Mouse (Mus musculus): Measurements from ENCODE around the gene Ccdc154.
"Not testable (repeated sequence)": the region's sequence is repeated elsewhere in the genome, so short reads cannot be mapped to it uniquely, and the experiment has no call there.

Gene Ccdc154

DNA sequence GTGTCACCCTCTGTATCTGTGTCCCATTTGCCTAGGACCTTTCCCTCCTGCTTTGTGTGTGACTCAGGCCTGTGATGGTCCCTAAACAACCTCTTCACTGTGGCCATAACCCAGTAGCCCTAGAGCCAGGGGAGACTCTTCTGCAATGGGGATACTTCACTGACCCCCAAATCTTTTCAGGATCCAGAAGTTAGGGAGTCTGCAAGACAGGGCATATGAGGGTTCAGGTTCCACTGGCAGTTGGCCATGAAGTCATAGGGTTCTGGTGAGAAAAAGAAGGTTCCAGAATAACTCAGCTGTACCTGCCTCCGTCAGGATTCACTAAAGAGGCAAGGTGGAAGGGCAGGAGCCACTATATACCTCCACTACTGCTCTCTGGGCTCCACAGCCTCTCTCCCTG lies at the start of gene Ccdc154:
Gene Ccdc154, plus strand, starts transcription at position 301 of the 400 bp plus-strand sequence.
- no peak for DNase-seq

DNA sequence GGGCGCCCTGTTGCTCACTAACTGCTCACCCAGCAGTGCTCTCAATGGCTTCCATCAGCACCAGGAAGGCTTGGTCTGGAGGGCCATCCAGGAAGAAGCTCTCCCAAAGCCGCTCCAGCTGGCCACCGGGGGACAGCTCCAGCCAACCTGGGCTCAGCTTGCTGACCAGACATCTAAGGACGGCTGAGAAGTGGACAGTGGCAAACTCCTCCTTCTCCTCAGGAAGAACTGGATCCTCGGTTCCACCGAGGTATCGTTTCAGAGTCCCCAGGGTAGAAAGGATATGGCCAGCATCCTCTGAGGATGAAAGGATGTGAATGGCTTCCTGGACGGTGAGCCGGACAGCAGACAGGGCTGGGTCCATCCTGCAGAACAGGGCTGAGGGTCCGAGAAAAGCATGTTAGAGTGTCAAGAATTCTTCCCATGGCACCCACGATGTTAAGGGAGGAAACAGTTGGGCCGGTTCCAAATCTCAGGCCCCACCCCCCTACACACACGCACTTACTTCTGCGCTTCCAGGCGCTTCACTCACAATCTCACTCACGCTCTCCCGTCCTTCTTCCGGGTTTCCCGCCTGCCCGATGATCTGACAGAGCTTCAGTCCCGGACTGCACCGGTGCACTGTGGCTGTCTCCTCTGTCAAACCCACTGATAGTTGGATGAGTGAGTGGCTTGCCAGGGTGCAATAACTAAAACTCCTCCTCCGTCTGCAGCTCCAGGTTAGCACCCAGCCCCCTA lies 47.2 kb upstream of the Ccdc154 start:
- no peak for DNase-seq

DNA sequence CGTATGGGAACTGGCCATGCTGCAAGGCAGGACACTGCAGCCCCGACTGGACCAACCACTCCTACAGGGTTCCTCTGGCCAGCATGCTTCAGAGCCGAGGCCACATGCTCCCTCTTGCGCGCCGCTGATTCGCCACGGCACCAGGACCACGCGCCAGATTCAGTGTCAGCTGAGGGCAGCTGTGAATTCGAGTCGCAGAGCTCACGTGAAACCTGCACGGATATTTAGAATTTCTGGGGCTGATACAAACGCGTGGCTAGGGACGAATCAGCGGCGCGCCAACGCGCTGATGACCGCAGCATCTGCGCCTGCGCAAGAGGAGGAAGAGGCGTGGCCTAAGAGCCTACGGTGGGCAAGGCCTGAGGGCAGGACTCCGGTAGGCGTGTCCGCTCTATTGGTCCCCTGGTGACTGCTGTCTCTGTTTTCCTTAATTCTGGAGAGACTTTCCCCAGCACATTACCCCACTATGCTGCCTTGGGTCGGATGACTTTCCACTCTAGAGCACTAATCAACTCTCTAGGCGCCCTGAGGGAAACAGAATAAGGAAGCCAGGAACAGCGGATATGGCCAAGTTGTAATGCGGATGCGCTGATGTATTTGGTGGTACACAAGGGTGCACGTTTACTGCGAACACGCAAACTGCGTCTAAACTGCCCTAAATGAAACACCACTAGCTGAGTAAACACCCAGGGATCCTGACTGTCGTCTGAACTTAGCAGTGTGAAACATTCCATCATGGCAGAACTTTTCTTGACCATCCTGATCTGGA lies 46.4 kb upstream of the Ccdc154 start, which contains the start of gene Telo2:
Gene Telo2, minus strand, starts transcription at position 304 of the 769 bp plus-strand sequence.
- peak; percentile 97 for DNase-seq

DNA sequence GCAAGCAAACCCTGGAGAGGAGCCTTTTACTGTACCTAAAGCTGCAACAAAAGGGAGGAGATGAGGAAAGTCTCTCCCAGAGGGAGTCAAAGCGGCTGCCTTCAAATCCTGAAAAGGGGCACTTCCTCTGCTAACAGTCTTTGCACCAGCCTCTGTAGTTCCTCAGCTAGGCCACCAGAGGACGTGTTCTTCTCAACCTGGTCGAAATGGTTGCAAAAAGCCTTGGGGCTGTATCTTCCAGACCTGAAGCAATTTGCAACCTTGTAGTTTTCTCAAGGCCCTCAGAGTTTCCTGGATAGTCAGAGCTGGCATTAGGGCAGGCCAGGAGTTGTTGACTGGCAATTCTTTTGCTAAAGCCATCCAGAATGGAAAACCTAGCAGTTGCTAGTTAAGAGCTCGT lies 45.0 kb upstream of the Ccdc154 start:
- DNase-seq = peak; percentile 59

DNA sequence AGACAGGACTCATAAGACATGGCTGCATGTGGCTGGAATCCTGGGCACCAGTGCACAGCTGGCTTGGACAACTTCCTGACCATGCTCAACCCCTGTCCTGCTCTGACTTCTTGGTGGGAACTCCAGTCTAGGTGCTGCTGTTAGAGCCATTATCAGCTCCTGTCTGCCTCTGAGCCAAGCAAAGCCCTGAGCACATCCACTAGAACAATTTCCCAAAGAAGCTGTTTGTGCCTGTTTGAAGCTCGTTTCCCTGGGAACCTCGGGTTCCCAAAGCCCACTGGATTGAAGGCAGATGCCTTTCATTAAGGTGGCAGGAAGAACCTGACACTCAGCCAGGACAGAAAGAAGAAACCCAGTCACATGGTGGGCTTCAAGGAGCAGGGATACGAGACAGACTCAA lies 41.9 kb upstream of the Ccdc154 start, which contains the start of gene Ptx4:
Gene Ptx4, plus strand, starts transcription at position 355 of the 400 bp plus-strand sequence.
- DNase-seq = no peak

DNA sequence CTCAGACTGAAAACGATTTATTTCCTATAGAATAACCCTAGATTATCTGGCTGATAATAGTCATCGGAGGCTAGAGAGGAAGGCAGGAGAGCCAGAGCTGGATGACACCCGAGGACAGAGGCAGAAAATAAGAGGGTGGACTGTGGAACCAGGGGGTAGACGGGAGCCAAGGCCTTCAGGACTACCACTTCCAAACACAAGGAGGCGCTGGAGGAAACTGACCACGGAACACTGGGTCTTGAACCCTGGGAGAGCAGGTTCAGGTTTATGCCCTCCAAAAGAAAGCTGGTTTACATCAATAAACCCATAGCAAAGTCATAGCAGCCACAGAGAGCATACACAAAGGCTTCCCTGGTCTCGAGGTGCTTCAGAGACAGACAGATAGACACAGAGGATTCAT lies 38.3 kb upstream of the Ccdc154 start:
- DNase-seq = peak; percentile 73

DNA sequence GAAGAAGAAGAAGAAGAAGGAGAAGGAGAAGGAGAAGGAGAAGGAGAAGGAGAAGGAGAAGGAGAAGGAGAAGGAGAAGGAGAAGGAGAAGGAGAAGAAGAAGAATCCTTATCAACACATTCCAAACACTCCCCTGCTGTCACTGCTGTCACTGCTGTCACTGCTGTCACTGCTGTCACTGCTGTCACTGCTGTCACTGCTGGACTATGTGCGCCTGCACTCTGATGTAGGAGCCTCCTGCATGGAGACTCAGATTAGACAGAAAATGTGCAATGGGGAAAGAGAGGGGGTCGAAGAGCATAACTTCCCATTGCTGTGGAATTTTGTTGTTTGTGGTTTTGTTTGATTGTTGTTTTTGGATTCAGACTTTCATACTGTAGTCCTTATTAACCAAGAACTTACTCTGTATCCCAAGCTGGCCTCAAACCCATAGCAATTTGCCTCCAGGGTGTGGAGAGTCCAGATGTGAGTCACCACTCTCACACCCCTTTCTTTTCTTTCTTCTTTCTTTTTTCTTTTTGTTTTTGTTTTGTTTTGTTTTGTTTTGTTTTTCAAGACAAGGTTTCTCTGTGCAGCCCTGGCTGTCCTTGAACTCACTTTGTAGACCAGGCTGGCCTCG lies 36.7 kb upstream of the Ccdc154 start:
- DNase-seq = not testable (repeated sequence)

DNA sequence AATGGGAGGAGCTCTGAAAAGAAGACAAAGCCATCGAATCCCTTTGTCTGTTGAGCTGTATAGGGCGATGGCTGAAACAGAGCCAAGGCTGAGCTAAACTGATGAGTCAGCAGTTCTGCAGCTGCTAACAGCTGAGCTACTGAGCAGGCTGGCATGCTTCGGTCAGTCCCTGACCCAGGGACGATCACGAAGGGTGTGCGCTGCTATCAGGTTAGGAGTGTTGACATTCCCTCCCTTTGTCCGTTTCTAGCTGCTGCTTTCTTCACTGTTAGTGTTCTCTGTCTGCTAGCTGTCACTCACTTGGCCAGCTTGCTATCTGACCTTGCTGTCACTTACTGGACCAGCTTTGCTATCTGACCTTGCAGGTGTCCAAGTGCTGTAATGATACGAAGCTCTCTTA lies 35.2 kb upstream of the Ccdc154 start:
- no peak for DNase-seq

DNA sequence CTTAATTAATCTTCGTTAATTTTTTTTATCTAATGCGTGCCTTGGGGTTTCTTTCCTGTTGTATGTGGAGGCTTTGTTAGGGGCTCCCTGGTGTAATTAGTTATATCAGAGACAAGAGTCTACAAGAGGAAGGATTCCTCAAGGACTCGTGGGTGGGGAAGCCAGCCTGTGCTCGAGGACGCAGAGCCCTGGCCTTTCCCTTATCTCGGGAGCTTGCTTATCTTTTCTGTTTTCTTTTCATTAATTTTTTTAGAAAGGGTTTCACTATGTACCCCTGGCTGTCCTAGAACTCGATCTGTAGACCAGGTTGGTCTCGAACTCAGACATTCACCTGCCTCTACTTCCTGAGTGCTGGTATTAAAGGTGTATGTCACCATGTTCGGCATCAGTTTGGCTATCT lies 34.6 kb upstream of the Ccdc154 start:
- no peak for DNase-seq

DNA sequence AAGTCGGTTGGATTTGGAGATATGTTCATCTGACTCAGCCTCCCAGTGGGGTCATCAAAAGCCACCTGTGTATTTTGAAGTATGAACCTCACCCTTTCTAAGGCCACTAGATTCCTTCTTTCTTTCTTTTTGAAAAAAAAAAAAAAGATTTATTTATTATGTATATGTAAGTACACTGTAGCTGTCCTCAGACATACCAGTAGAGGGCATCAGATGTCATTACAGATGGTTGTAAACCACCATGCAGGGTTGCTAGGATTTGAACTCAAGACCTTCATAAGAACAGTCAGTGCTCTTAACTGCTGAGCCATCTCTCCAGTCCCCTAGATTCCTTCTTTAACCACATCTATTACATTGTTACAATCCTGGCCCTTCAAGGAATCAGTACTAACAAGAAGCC lies 32.2 kb upstream of the Ccdc154 start:
- DNase-seq = no peak

DNA sequence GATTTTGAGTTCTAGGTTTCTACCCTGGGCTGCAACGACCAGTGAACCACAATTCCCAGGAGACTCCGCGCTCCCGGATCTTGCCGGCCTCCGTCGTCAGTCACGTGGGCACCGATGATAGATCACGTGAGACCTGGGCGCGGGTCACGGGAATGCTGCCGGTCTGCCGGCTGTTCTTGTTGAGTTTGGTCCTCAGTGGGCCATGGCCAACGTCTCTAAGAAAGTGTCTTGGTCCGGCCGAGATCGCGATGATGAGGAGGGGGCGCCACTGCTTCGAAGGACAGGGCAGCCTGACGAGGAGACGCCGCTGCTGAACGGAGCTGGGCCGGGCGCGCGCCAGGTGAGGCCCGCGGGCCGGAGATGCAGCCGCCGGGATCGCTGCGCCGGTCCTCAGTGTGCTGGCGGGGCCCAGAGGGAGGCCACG lies 29.0 kb upstream of the Ccdc154 start, which contains the start of gene Clcn7:
Gene Clcn7, plus strand, starts transcription at position 117 of the 424 bp plus-strand sequence.
- DNase-seq = peak; percentile 89

DNA sequence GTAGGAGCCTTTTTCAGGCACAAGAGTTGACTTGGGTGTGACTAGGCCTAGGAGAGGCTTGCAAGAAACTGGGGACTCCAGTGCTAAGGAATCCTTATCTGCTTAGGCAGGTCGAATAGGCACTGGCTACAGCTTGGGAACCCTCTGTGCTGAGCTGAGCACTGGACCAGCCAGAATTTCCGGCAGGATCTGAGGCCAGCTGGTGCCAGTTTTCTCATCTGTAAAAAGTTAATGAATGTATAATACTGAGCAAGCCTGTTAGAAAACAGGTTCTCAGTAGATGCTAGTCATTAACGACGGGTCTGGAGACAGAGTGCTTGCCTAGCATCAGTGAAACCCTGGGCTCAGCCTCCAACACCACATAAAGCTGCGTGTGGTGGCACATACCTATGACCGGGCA lies 26.6 kb upstream of the Ccdc154 start:
- DNase-seq = no peak

DNA sequence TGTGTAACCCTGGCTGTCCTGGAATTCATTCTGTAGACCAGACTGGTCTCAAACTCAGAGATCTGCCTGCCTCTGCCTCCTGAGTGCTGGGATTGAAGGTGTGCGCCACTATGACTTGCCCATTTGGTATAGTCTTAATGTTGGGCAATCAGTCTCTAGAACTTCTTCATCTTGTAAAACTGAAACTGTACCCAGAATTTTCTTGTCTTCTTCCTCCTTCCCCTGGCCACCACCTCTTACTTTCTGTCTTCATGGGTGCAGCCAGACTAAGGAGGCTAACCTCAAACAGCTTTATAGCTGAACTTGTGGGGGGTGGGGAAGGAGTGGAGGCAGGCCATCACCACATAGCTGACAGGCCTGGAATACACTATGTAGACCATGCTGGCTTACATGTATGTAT lies 23.5 kb upstream of the Ccdc154 start:
- no peak for DNase-seq

DNA sequence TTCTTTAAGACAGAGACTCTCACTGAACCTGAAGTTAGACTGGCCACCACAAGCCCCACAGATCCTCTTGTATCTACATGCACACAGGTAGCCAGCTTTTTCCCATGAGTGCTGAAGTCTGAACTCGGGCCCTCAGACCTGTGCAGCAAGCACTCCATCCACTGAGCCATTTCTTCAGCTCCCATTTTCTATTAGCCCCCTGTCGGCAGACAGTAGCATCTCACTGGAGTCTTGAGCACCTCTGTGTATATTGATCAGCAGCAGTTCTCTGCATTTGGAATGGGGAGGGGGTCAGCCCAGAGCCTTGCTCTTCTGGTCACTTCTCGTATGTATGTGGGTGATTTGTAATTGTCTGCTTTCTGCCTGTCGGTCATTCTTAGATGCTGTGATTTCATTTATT lies 22.3 kb upstream of the Ccdc154 start:
- no peak for DNase-seq

DNA sequence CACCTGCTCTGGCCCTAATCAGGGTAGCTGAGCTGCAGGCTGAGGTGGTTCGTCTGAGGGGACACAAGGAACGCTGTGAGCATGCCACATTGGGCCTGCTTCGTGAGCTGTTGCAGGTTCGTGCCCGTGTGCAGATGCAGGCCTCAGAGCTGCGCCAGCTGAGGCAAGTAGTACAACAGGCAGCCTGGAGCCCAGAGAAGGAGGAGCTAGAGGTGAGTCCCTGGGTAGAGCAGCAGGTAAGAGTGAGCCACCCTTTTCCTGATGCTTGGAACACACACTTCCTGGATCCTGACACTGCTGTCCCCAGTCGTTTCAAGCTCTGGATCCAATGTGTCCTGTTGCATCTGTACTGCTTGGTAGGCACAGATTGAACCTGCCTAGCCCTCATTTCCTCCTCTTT lies 1.1 kb downstream of the Ccdc154 start:
- no peak for DNase-seq

DNA sequence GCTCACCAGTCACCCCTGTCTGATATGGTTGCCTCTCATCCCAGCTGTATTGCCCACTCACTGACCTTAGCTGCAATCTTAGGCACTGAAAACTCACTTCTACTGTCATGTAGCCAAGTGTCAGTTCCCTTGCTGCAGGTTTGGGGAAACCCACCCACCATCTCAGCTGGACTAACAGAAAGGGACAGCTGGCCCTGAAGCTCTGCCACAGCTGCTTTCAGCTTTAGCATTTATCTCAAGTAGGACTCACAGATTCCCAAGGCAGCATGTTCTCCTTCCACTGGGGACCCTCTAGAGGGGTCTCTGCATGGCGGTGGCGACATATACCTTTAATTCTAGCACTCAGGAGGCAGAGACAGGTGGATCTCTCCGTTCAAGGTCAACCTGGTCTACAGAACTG lies 2.5 kb downstream of the Ccdc154 start:
- no peak for DNase-seq

DNA sequence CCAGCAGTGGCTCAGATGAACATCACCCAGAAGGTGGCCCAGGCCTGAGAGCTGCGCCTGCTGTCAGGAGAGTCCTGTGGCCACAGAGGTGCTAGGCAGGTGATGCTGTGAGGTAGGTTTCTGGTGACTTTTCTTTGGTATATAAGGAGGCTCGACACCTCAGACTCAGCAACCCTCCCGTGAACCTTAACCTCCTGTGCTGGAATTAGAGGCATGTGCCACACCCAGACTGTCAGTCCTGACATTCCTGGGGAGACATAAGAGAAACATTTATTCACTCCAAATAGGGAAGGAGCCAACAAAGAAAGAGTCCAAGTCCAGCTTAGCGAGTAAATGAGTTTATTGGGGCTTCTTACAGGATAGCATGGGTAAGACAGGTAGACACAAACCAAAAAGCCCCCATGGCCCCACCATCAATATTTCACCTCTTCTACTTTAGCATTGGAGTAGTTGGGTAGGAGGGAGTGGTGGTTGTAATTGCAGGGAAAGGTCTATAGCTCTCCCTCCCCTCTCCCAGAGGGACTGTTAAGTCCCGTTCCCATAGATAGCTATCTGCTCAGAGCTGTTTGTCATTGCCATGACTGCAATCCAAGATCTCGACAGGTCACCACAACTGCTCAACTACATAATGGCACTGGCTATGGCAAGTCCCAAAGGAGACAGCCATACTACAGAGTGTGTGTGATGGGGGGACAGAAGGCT lies 3.9 kb downstream of the Ccdc154 start:
- DNase-seq = no peak

DNA sequence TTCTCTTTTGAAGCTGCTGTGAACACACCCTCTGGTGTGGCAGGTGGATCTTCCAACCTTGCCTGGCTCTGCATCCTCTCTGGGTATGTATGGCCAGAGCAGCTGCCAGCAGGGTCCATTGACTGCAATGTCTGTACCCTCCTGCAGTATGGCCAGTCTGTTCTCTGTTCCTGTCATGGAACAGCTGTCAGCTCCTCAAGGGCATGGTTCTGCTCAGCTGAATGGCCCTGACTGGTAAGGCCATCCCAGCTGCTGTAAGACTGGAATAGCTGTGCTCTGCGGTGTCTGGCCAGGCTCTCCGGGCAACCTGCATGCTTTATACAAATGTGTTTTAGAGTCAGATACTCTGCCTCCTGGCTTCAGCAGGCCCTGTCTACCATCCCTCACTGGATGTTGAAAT lies 7.4 kb downstream of the Ccdc154 start:
- no peak for DNase-seq

DNA sequence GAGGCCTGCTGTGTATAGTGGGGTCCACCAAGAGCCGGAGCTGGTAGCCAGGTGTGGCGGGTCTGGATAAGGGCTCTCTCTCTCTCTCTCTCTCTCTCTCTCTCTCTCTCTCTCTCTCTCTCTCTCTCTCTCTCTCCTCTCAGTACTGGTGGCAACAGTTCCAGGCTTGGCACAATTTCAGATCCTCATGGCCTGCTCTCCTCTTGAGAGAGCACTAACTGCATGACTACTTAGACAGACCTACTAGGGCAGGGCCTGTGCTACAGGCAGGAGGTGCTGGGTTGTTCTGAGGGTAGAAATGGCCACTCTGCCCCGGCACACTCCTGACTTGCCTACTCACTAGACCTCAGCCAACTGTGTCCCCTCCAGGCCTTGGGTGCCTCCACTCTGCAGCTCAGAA lies 10.3 kb downstream of the Ccdc154 start:
- no peak for DNase-seq

DNA sequence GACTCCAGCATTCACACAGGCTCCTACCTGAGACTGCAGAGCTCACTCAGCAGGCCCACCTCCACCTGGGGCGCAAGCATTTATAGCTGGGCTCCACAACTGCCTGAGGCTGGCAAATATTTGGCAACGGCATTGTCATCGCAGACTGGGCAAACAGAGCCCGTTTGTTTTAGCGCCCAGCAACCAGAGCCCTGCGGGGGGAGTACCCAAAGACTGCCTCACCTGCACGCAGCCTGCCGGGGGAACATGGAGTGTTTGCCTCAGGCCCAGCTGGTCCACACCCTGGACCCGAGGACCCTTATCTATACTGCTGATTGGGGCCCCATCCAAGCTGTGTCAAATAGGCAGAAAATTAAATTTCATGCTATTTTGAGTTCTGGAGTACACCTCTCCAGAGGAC lies 13.2 kb downstream of the Ccdc154 start, which contains the start of gene Gm38655:
Gene Gm38655, minus strand, starts transcription at position 61 of the 400 bp plus-strand sequence.
- no peak for DNase-seq

DNA sequence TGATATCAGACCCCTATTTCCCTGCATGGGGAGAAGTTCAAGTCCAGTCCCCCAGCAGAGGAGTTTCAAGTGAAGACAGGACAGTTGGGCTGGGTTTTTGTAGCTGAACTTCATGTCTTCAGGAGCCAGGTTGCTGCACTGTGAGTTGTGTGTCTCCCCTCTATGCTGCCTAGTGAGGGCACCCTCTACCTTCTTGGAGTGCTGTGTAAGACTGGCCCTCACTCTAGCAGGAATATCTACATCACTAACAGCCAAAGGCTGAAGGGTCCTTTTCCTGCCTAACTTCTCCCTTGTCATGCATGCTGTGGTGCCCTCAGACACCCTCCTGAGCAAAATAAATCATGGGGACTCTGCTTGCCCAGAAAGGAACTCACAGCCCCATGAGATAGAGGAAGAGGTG lies 21.0 kb downstream of the Ccdc154 start:
- peak; percentile 32 for DNase-seq

DNA sequence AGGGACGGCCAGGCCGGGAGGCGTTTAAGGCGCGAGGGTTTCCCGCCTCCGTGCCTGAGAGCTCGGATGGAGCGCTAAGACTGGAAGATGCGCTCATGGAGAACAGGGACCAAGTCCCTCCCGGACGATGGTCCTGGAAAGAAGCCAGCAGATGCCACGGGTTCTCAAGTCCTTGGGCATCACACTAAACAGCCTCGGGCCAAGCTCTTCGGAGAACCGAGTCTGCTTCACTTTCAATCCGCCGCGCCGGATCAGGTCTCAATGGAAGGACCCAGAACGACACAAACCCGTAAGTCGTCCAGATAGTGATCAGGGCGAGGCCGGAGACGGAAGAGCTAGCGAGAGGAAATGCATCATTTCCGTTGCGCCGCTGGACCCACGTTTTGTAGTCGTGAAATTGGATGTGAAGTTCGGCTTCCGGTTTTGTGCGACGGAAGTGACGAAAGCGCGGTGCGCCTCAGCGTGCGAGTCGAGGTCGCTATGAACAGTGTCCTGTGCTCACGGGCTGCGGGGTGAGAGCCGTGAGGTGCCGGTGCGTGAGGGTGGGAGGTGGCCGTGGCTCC lies 21.9 kb downstream of the Ccdc154 start, which contains the start of gene BC003965:
Gene BC003965, plus strand, starts transcription at position 426 of the 563 bp plus-strand sequence.
- peak; percentile 98 for DNase-seq
